Mouse (Mus musculus): ENCODE measurements around the gene Map3k5.

Gene Map3k5

DNA sequence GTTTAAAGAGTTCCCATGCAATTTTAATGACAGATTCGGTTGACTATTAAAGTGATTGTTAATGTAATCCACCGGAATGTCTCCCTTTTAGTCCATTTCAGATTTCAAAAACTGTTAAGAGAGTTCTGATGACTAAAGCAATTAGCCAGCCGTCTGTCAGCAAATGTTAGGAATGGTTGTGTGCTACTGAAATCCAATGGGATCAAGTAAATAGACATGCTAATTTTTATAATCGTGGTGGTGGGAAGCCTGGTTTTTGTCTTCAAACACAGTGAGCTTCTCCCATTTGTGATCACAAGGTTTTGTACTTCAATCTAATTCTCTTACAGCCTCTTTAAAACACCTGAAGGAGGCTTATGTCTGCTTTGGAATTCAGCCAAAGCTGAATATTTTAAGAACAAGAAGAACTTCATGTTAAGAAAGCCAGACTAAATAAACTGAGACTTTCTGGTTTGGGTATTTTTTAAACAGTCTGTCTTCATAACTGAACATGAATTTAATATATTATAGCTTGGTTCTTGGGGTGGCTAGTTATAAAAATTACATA is 1.6 kb downstream of the Map3k5 start:
- peak; percentile 58 for DNase-seq

DNA sequence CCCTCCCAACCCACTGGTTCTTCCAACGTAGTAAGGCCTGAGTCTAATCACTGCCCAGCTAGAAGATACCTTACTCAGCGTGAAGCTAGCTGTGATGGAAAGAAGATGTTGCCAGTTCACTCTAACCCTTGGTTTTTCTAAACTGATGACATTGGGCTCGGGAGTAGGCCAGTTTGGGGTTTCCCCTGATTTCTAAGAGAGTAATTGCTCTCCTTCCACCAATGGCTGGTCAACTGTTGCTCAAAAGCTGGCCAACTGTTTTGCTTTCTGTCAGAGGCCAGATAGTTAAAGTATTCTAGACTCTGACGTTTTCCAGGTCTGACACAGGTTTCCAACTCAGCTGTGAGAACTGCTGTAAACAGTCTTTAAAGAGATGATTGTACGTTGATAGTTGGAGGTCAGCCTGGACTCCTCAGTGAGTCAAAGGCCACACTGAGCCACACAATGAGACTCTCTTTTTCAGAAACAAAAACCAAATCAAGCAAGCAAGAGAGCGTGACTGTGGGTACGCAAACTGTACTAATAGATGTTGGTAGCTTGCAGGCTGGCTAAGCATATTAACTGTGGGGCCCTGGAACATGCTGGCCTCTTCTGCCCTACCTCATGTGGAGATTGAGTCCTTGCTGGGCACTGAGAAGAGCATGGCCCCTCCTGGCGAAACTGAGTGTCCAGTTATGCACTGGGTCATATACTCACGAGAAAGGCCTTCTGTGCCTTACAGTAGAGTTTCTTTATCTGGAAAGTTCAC is 2.9 kb downstream of the Map3k5 start:
- DNase-seq: no peak

DNA sequence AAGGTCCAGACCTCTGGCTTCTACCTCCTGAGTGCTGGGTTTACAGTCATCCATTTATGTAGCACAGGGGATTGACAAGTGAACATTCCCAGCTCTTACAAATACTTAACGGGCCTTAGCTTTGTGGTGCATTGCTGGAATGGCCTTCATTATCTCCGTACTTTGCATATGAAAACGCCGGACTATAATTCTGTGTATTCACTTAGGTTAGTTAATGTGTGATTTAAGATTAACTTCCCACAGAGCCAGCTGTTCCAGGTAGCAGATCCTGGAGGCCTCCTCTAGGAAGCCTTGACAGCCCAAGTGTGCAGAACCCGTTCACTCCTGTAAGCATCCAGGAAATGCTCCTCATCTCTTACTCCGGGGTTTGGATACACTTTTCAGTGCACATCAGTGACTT is 4.5 kb downstream of the Map3k5 start:
- DNase-seq: no peak

DNA sequence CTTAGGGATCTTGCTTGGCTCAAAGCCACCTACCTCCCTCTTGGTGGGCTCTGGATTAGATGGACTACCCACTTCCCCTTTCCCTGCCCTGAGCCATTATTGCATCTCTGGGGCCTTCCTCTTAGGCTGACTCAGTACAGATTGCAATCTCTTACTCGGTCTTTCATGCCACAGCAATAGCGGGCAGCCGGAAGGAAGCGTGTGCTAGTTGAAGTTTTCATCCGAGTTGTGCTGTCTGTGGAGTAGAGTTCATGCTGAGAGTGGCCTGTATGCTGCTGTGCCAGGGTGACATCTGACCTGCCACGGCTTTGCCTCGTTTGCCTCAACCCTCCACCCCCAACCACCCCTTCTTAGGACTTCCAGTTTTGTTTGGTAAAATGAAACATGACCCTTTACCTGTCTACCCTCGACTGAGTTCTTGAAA is 5.0 kb downstream of the Map3k5 start:
- peak; percentile 64 for DNase-seq

DNA sequence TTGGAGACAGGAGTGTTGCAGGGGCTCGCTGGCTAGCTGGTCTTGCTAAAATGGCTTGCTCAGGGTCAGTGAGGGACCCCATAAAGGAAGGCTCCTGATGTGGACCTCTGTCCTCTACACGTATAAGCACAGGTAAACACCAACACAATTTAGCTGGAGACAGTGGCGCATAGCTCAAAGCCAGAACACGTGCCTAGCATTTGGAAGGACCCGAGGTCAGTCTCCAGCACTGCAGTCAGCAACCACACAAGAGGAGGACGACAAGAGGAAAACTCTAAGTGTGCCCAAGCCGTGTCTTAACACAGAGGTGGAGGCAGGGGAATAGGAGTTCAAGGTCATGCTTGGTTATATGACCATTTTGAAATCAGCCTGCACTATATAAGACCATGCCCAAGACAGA is 5.9 kb downstream of the Map3k5 start:
- no peak for DNase-seq

DNA sequence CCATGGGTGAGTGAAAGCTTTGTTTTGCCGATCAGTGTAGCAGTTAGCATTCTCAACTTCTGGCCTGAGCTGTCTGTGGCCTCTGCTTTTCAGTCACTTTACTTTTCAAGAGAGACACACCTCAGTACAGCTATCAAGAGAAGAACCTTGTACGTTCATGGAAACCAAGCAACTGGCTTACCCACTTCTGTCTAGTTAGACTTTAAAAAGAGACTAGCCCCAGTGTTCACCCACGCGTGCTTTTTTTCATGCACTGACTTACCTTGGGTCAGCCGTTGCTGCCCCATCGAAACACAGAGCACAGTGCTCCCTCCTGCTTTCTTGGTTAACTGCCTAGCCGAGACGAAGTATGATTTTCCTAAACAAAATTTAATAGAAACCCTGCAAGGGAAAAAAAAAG is 6.4 kb downstream of the Map3k5 start:
- no peak for DNase-seq

DNA sequence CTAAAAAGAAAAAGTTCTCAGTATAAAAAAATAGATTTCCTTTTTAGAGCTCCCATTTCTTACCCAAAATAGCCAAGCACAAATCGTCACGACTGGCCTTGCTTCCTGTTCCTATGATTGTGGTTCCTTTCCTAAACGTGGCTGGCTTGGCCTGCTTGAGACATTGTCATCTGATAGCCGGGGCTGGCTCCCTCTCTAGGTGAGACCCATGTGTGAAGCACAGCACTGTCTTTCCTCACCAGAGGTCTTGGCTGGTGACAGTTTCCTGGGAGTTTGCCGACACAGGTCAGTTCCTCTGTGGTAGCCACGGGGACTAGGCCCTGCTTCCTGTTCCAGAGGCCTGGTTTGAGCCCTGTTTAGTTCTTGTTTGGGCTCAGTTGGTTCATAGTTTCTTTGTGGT is 6.8 kb downstream of the Map3k5 start:
- DNase-seq: peak; percentile 69

DNA sequence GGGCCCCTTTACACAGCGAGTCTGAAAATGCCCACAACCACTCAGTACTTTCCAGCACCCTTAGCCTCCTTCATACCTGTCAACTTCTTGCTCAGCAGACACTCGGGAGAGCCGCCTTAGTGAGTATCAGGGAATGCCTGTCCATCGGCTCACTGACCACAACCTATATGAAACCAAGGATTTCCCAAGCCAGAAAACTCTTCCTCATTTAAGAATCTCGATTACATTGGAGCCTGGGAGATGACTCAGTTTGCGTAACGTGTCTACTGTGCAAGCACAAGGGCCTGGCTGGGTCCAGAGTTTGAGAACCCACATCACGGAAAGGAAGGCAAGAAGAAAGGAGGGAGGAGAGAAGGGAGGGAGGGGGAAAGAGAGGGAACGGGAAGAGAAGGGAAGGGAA is 7.6 kb downstream of the Map3k5 start:
- peak; percentile 66 for DNase-seq

DNA sequence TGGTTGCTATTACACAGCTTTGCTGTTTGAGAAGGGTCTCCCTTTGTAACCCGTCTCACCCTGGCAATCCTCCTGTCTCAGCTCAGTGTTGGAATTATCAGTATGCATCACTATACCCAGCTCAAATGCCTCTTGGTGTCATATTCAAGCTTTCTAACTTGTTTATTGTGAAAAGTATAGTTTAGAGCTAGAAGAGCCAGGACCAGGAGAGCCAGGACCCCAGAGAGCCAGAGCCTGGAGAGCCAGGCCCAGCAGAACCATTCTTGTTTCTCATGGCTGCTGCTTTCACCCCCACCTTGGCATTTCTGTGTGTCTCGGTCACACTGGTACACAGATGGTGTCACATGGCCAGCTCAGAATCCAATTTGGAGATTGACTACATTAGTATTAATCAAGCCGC is 8.3 kb downstream of the Map3k5 start:
- DNase-seq: no peak

DNA sequence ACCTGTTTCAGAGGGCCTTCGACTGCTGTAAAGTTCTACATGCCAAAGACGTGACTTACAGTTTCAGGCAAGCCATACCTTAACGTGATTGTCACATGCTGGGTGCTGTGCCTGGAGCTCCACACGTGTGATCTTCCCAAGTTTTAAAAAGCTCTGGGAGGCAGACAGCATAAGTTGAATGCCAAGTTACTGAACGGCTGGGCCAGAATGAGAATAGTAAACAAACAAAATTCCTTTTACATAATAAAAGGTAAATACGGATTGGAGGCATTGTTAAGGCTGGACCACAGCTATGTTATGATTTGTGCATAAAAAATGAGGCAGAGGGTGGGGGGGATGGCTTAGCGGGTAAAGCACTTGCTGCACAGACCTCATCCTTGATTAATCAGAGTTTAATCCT is 11.4 kb downstream of the Map3k5 start:
- DNase-seq: peak; percentile 28

DNA sequence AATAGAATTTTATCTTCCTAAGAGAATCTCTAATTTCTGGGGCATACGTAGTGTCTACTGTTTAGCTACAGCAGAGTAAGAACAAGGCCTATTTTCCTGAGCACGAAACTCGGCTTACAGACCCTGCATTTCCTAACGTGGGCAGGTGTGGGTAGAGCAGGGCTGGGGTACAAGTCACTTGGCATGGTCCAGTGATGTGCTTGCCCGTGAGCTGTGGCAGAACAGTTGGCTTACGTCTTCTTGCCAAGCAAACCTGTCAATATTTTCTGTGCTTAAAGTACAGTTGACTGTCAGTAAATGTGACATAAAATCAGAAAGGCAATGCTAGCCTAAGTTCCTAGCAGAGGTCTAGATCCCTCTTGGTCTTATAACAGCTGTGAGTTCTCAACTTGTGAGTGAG is 12.4 kb downstream of the Map3k5 start:
- DNase-seq: no peak

DNA sequence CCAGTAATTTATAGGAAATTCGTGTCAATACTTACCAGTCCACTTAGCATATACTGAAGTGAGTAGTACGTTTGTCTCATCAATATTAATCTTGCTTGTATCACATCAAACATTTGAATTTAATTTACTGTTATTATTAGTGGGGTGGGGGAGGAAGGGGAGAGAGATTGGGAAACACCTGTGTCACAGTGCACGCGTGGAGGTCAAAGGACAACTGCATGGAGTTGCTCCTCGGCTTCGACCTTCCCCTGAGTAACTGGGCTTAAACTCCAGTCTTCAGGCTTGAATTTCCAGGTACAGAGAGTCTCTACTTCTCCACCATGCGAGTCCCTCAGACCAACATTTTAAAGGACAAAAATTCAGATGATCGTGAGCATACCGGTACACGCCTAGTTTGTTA is 13.2 kb downstream of the Map3k5 start:
- DNase-seq: no peak

DNA sequence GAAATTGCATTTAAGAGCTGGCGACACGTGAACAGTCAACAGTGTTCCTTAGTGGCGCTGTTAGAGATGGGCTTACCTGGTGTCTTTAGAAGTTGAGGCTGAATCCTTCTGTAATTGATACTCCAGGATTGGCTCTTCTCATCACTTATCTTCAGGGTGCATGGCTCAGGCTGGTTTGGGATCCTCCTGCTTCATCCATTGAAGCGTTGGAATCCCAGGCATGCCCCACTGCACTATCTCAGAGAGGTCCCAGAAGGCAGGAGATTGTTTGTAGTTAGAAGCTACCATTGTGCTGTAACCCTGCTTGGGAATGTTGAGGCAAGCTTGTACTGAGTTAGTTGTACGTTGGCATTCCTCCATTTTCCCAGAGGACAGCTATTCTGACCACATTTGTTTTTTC is 13.6 kb downstream of the Map3k5 start:
- DNase-seq: no peak

DNA sequence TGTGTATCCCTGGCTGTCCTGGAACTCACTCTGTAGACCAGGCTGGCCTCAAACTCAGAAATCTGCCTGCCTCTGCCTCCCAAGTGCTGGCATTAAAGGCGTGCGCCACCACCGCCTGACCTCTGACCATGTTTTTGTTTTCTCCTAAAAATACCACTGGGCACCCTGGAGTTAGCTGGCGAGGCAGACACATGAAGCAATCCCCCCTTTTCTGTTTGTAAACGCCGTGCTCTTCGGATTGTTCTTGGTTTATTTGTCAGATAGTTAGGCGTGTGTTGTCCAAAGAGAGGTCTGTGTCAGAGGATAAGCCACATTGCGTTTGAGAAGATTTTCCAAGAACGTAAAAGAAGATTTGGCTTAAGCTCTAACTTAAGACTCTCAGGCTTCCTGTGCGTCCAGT is 14.1 kb downstream of the Map3k5 start:
- DNase-seq: no peak

DNA sequence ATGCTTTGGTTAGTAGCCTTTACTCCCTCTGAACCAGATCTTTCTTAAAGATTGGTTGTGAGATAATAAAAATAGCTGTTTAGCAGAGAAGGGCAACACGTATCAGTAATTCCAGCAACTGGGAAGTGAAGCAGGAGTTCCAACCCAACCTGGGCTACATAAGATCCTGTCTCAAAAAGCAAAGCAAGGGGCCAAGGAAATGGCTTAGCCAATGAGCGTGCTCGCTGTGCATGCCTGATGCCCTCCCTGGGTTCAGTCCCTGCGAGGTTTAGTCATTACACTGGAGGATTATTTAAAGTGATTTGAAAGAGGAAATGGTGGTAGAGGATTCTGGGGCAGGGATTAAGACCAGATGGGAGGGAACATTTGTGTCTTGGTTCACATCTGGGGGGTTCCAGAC is 14.8 kb downstream of the Map3k5 start:
- no peak for DNase-seq

DNA sequence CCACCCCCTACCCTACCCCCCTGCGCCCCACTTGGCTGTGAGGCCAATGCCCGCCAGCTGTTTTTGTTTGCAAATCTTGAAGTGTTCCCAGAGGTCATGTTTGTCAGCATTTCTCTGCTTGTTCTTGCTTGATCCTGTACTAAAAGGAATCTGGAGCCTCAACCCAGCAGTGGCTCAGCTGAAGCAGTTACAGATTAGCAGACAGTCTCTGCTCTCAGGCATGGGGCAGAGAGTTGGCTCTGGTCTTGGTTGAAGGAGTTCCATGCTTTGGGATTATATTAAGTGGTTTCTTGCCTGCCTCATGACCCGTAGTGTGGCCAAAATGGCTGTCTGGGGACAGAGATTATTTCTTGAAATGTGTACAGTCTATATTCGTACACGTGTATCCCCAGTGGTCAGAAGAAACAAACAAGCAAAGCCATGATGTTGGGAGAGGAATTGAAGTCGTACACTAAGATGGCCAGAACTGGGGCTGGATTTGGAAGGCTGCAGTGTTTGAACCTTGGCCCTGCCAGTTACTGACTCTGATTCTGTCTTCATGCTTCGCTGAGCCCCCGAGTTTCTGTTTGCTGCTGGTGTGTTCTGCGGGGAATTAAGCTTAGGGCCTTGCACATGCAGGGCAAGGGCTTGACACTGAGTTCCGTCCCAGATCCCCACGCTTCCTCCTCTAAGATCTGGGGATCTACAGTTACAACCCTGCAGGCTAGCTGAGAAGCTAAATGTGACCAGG is 18.9 kb downstream of the Map3k5 start:
- peak; percentile 37 for DNase-seq

DNA sequence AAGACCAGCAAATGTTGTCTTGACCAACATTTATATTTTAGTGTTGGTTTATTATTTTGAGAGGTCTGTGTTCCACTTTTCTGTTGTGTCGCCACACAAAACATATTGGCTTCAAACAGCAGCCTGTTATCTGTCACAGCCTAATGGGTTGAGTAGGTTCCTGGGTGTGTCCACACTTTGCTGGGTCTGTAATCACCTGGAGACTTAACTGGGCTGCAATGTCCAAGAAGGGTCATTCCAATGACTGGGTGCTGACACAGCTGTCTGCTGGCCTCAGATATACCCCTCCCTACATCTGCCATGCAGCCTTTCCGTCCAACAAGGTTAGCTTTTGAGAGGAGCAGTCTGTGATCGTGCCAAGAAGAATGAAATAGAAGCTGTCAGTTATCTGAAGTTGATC is 20.3 kb downstream of the Map3k5 start:
- no peak for DNase-seq

DNA sequence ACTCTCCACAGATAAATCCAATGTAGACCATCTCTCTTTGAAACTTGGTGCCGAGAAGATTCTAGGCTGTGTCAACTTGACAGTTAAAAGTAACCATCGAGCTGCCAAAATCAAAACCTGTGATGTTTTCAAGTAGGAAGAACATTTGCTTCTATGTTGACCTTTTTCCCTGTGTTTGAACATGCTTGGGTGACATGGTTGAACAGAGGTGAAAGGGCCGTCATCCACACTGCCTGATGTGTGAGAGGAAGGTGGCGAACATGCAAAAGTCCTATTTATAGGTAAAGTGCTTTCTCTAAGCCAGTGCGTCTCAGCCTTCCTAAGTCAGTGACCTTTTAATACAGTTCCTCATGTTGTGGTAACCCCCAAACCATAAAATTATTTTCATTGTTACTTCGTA is 21.5 kb downstream of the Map3k5 start:
- no peak for DNase-seq

DNA sequence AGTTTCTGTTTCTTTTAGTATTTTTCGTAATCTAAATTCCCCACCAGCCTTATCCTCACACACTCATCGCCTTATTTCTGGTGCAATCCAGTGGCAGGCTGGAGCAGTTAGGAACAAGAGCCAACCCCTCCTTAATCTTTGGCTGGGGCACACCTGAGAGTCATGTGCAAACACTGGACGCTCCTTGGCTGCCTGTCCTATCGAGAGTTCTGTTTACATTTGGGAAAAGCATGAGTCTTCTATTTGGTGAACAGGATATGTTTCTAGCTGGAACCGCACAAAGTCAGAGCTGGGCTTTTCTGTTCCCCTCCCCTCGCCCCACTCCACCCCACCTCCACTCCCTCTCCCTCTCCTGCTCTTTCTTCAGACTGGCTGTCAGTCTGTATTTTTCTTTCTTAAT is 22.5 kb downstream of the Map3k5 start:
- DNase-seq: peak; percentile 86

DNA sequence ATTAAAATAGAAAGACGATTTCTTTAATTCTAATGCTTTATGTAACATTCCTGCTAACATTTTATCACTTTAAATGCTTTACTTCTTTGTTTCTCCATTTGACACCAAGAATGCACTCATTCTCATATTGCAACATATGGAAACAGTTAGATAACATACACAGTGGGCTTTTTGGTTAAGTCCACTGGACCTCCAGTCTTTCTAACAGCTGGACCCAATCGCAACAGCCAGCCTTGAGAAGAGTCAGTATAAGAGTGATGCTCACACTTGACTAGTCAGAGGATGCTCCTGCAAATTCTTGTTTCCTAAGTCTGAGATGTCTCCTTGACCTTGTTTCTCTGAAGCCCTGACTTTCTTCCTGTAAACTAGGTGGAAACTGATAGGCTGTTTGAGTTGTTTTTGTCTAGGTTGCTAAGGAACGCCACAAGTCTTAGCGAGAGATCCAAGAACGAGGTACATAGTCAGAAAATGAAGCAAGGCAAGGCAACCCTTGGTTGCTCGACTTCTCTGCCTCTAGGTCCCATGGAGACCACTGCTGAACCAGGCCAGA is 26.6 kb downstream of the Map3k5 start:
- no peak for DNase-seq

DNA sequence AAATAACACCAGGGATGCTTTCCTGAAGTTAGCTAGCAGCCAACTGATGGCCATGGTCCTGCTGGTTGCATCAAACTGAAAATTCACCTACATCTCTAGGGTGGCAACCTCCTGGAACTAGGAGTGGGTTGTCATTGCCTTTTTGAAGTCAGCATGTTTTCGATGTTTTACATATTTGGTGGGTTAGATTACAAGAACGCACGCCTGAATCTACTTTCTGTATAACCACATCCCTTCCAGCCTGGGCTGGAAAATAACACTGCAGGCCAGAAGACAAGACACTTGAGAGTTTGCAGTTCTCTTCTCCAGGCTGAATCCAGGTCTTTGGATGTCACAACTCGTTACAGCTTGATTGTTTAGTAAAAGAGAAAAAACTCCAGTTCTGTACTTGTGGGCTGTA is 28.5 kb downstream of the Map3k5 start:
- no peak for DNase-seq

DNA sequence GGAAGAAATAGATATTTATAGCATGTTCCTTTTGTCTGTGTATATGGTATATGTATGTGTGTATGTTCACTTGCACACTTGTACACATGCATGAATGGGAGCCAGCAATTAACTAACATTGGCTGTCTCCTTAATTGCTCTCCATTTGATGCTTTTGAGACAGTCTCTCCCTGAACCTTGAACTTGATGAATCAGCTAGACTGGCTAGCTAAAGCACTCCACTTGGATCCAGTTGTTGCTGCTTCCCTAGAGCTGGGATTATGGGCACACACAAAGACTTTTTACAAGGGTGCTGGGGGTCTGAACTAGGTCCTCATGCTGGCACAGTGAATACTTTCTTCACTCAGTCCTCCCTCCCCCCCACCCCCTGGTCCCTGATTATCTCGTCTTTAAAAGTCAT is 28.9 kb downstream of the Map3k5 start:
- no peak for DNase-seq

DNA sequence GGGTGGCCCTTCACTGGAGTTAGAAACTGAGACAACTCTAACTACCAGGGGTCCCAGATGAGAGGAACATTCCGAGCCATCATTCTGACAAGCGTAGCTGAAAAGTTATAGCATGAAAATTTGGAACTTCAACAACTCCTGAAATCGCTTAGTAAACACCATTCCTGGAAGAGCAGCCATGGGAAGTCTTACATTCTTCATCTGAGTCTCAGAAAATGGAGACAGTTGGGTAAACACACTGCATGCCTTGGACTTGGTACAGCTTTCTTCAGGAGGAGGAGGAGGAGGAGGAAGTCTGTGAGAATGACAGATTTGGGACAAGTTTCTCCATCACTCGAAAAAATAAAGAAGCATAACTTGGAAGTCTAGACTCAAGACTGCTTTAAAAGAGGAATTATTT is 29.8 kb downstream of the Map3k5 start:
- DNase-seq: no peak

DNA sequence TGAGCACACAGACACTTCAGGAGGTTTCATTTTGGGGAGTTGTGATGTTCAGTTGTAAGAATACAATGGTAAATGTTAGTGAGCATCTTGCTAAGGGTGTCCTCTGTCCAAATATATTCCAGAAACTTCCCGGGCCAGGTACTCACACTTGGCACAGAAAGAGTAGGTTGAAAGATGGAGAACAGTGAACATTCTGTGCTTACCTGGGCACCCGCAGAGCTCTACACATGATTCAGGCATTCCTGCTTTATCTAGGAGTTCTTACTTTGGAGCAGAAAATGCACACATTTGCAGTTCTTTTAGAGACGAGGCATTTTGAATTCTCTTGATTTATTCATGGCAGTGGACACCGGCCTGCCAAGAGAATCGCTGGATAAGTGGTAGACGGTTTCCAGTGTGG is 32.3 kb downstream of the Map3k5 start:
- DNase-seq: no peak
